Mouse (Mus musculus) CH12.LX (cell line): ENCODE data around the gene 4930562C15Rik.

Experiments used
- BHLHE40 ChIP-seq: IDR thresholded peaks from 2 replicates; pipeline ENCODE4 v1.6.1; 2011; ENCODE audit warnings: mild to moderate bottlenecking, low read depth, low read length, improper control_type of control experiment
- CTCF ChIP-seq, 2 experiments: IDR thresholded peaks in 1 of 2; conservative IDR thresholded peaks in 1 of 2; 2 replicates each; pipeline ENCODE4 v1.5.1; 2011 to 2012; ENCODE audit warnings: low read depth in 2 of 2, low read length in 2 of 2, improper control_type of control experiment in 1 of 2, inconsistent platforms in 1 of 2, mild to moderate bottlenecking in 1 of 2, moderate library complexity in 1 of 2
- ELF1 ChIP-seq: IDR thresholded peaks from 2 replicates; pipeline ENCODE4 v1.6.1; 2014; ENCODE audit warnings: low read depth, mild to moderate bottlenecking, inconsistent platforms, low read length, improper control_type of control experiment
- GABPA ChIP-seq: IDR thresholded peaks from 2 replicates; pipeline ENCODE4 v1.6.1; 2012; ENCODE audit warnings: low read depth, low read length, improper control_type of control experiment, inconsistent platforms; ENCODE audit not compliant: insufficient replicate concordance
- IRF4 ChIP-seq: IDR thresholded peaks from 2 replicates; pipeline ENCODE4 v1.6.1; 2014; ENCODE audit warnings: low read depth, mild to moderate bottlenecking, inconsistent platforms, low read length, improper control_type of control experiment
- JUND ChIP-seq: conservative IDR thresholded peaks from 2 replicates; pipeline ENCODE4 v1.6.1; 2011; ENCODE audit warnings: low read depth, low read length, improper control_type of control experiment
- MAFK ChIP-seq: IDR thresholded peaks from 2 replicates; pipeline ENCODE4 v1.6.1; 2011; ENCODE audit warnings: low read length, improper control_type of control experiment; ENCODE audit not compliant: insufficient replicate concordance
- POLR2A ChIP-seq: IDR thresholded peaks from 2 replicates; pipeline ENCODE4 v1.6.1; 2011; ENCODE audit warnings: low read depth, mild to moderate bottlenecking, improper control_type of control experiment, low read length
- USF1 ChIP-seq: IDR thresholded peaks from 2 replicates; pipeline ENCODE4 v1.6.1; 2014; ENCODE audit warnings: low read depth, mild to moderate bottlenecking, inconsistent platforms, low read length, improper control_type of control experiment
- ZC3H11A ChIP-seq: IDR thresholded peaks from 2 replicates; pipeline ENCODE4 v1.6.1; 2012; ENCODE audit warnings: low read depth, mild to moderate bottlenecking, inconsistent platforms, low read length, improper control_type of control experiment
- ZMIZ1 ChIP-seq: IDR thresholded peaks from 2 replicates; pipeline ENCODE4 v1.6.1; 2012; ENCODE audit warnings: low read depth, mild to moderate bottlenecking, inconsistent platforms, low read length, improper control_type of control experiment
- ZNF384 ChIP-seq: IDR thresholded peaks from 2 replicates; pipeline ENCODE4 v1.6.1; 2012; ENCODE audit warnings: low read depth, low read length, improper control_type of control experiment, inconsistent platforms

- TF ChIP-seq ZC3H11A (no peak), ZNF384 (no peak), CTCF (conservative IDR thresholded peaks at IDR 0.05 in 1 of 2, IDR thresholded peaks at IDR 0.05 in 1 of 2; ENCODE audit: low read depth in 2 of 2, low read length in 2 of 2) (no peak), POLR2A (no peak), MAFK (no peak), IRF4 (no peak), ELF1 (no peak), JUND (no peak), ZMIZ1 (no peak), USF1 (no peak), BHLHE40 (no peak), GABPA (no peak)
Measured at GRCm38 (mm10) chr16:4827639-4828038, 7.6 kb upstream of the 4930562C15Rik start.
